Mouse (Mus musculus) mesoderm, embryonic 11.5 days (tissue): Measurements from ENCODE around the gene Frem2.

Experiments used
- DNase-seq: peaks from one replicate; pipeline ENCODE4 v3.0.0-alpha.2; 2012; ENCODE audit warnings: low read depth, low spot score

Gene Frem2

GRCm38 (mm10) chr3:53620355-53620754, 36.8 kb downstream of the Frem2 start:
- no peak for DNase-seq

- no peak for DNase-seq
Observed at GRCm38 (mm10) chr3:53611106-53611505, 46.0 kb downstream of the Frem2 start.

DNA sequence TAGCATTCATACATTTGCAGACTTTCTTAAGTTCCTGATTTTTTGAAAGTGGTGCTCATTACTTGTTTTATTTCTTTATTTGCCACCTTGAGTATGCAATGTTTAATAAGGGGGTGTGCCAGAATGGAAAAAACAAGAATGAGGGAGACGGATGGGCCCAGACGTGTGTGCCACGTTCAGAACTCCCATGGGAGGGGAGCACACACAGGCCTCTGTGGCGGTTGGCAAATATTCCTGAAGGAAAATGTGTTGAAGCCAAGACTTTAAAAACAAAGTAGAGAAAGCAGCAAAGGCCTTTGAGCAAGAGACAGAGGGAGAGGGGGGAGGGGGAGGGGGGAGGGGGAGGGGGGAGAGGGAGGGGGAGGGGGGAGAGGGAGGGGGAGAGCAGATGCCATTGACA, 47.3 kb downstream of the Frem2 start:
- DNase-seq = no peak

GRCm38 (mm10) chr3:53600140-53600539, 57.0 kb downstream of the Frem2 start:
- no peak for DNase-seq

- no peak for DNase-seq
Observed at GRCm38 (mm10) chr3:53599315-53599714, 57.8 kb downstream of the Frem2 start.

GRCm38 (mm10) chr3:53598153-53598800, 58.9 kb downstream of the Frem2 start:
- peak; percentile 55 for DNase-seq

GRCm38 (mm10) chr3:53594471-53594870, 62.7 kb downstream of the Frem2 start:
- no peak for DNase-seq

DNA sequence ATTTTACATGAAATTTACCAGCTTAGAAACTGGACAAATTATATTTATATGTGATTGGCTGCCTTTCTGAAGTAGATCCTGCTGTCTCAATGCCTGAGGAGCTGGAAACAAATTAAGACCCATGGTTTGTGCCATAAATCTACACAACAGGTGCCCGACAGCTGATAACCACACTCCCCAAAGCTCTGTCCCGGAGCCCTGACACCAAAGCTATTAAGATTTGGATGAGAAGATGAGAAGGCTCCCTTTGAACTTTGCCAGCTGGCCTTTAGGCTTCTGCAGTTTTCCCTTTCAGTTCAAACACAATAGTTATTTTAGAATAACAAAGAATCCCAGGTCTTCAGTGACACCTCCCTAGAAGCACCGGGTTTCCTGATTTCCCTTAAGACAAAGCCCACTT, 63.4 kb downstream of the Frem2 start:
- DNase-seq = no peak

GRCm38 (mm10) chr3:53592036-53592435, 65.1 kb downstream of the Frem2 start:
- DNase-seq = no peak

- DNase-seq = peak; percentile 69
Observed at GRCm38 (mm10) chr3:53590139-53590621, 67.0 kb downstream of the Frem2 start.

DNA sequence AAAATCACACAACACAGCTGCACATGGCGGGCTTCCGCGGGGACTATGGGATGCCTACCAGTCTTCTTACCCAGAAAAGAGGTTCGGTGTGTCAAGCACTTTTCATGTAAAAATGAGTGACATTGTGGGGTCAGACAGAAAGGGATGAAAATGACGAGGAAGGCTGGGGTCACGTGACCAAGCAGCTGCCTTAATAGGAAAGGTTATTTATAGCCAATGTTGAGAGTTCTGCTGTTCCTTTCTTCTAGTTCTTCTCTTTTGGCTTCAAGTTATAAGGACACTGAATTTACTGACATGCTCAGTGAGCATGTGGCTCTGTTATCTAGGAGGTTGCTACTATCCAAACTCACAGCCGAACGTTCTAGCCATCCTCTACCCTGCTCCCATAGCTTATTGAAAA, 73.9 kb downstream of the Frem2 start:
- DNase-seq = no peak

DNA sequence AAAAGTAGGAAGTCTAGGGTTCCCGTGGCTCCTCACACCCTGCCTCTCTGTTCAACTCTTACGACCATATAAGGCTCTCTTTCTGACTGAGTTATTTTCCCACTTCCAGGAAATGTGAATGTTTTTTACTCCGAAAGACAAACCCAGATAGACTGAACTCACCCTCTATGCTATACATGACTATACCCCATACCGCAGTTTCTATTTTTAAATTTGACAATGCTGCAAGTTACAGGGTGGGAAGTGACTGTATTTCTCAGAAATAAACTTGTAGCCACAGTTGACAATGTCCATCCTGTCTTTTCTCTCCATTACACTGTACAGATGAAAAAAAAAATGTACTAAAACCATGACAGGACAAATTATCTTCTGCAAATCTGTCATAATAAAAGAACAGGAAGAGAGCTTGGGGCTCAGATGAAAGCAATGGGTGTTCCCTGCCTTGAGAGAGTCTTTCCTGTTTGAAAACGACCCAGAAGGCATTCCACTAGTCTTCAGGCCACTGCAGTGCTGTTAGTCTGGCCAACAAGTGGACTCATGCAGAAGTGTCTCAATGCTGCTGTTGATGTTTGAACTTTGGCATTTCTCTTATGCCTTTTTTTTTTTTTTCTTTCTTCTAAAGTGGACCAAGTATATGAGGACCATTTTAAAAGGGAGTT, 76.4 kb downstream of the Frem2 start:
- DNase-seq = no peak

- DNase-seq = no peak
Observed at GRCm38 (mm10) chr3:53579121-53579704, 77.9 kb downstream of the Frem2 start.

GRCm38 (mm10) chr3:53576320-53577116, 80.6 kb downstream of the Frem2 start:
- DNase-seq = no peak

- no peak for DNase-seq
Observed at GRCm38 (mm10) chr3:53574123-53574522, 83.0 kb downstream of the Frem2 start.

- DNase-seq = no peak
Observed at GRCm38 (mm10) chr3:53571663-53572062, 85.5 kb downstream of the Frem2 start.

DNA sequence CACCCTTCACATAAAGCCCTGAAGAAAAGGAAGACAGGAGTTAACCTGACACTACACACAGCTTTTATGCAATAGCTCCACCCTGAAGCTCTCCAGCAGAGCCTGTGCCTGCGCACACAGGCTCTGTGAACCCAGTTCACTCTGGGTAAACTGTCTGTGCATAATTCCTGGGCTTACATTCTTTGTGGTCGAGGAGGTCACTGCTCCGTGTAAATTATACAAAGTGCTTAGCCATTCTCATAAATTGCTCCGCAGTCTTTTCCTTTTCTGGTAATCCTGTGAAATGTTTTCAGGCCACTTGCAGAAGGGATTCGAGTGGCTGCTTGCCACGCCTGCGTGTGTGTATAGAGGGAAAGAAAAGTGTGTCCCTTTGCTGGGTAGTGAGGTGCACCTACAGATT, 92.6 kb downstream of the Frem2 start:
- DNase-seq = peak; percentile 23

DNA sequence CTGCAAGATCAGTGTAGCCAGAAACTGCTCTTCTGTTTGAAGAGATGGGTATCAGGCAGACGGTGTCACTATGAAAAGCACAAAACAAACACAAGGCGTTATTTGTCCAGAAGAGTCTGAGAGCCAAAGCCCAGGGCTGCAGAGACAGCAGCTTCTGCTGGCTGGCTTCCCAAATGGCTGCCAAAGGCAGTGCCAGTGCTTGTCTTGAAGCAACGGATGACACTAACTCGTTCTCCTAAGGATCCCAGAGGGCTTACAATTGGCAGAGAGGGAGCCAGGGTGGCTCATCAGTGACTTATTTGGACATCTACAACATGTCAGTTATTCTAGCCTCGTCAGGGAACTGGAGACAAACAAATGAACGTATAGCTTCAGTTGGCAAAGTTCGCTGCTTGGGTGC, 93.4 kb downstream of the Frem2 start:
- DNase-seq = no peak

GRCm38 (mm10) chr3:53561813-53562212, 95.3 kb downstream of the Frem2 start:
- DNase-seq = peak; percentile 52

DNA sequence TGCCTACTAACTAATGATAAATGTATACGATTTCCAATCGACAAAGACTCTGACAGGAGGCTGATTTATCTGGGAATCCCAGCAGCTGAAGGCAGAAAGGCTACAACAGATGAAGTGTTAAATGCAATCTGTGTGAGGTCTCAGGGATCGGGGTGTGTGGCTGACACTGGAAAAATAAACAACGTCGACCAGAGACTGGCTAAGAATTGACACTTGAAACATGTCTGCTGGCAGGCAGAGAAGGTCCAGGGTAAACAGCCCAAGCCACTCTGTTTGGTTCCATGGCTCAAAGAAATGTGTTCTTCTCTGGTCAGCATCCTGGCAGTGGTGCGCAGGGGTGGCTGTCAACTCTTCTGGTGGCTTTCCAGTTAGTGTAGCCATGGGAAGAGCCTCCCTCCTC, 98.1 kb downstream of the Frem2 start:
- peak; percentile 38 for DNase-seq

DNA sequence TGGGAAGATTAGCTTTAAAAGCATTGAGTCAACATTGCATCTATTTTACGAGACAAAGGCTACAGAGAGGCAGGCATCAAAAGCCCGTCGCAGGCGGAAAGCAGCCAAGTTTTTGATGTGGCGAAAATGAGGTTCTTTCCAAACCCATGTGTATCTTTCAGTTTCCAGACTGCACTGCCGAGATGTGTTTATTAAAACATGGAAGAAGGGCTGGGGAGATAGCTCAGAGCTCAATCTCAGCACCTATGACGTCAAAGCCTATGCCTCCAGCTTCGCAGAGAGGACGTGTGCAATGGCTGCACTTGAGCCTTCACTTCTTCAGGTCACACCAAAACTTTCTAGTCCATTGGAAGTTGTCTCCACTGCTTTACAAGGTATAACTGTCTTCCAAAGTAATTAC, 98.9 kb downstream of the Frem2 start:
- no peak for DNase-seq
